Mouse (Mus musculus) embryonic facial prominence, embryonic 11.5 days (tissue): ENCODE measurements around the gene F2r. TPM values are rescaled to one million over a fixed set of nuclear protein-coding genes. Genes with fewer than 3 reads are reported as not detected.
A peak's percentile ranks its signal among the peaks of the same experiment; 100 is the strongest.

Source experiments
- ATAC-seq: fragments of 200-750 bp; cut with Nextera tagmentation; replicated peaks from 2 replicates; pipeline ENCODE4 v1.8.0; 2017; ENCODE audit warnings: low read depth; ENCODE audit not compliant: insufficient number of reproducible peaks, low FRiP score, low TSS enrichment
- DNase-seq: peaks from one replicate; pipeline ENCODE4 v3.0.0-alpha.2; 2015; ENCODE audit warnings: low spot score
- H3K27ac ChIP-seq: fragments of 300-500 bp; sonication (generic); replicated peaks from 2 replicates; pipeline ENCODE4 v1.5.1; 2014; ENCODE audit warnings: mild to moderate bottlenecking, low read depth, low read length, control low read depth
- H3K27me3 ChIP-seq: fragments of 300-500 bp; sonication (generic); 2 replicates; pipeline ENCODE4 v1.6.1; 2014; ENCODE audit warnings: mild to moderate bottlenecking, low read length, moderate library complexity, mixed read lengths; ENCODE audit not compliant: control insufficient read depth, insufficient read depth
- H3K36me3 ChIP-seq: fragments of 300-500 bp; sonication (generic); replicated peaks from 2 replicates; pipeline ENCODE4 v1.6.1; 2014; ENCODE audit warnings: low read depth, mild to moderate bottlenecking, low read length, moderate library complexity, mixed read lengths; ENCODE audit not compliant: control insufficient read depth, insufficient read depth
- H3K4me1 ChIP-seq: fragments of 300-500 bp; sonication (generic); 2 replicates; pipeline ENCODE4 v1.6.1; 2014; ENCODE audit warnings: low read length, mixed read lengths; ENCODE audit not compliant: control insufficient read depth, insufficient read depth
- H3K4me2 ChIP-seq: fragments of 300-500 bp; sonication (generic); 2 replicates; pipeline ENCODE4 v1.6.1; 2014; ENCODE audit warnings: low read depth, mild to moderate bottlenecking, control low read depth, low read length, moderate library complexity
- H3K4me3 ChIP-seq: fragments of 300-500 bp; sonication (generic); 2 replicates; pipeline ENCODE4 v1.5.1; 2014; ENCODE audit warnings: low read depth, low read length, control low read depth
- H3K9ac ChIP-seq: fragments of 300-500 bp; sonication (generic); replicated peaks from 2 replicates; pipeline ENCODE4 v1.6.1; 2014; ENCODE audit warnings: mild to moderate bottlenecking, control low read depth, low read length
- H3K9me3 ChIP-seq: fragments of 300-500 bp; sonication (generic); replicated peaks from 2 replicates; pipeline ENCODE4 v1.6.1; 2016; ENCODE audit warnings: mild to moderate bottlenecking, low read length, inconsistent platforms, mixed read lengths; ENCODE audit not compliant: control insufficient read depth
- WGBS: fragments of 180-500 bp; shearing (Covaris S2); extraction: QIAGEN DNeasy Blood & Tissue Kit; methylation state at CpG from one replicate; pipeline ENCODE4 v1.1.7; 2014; 5-methylcytosine and 5-hydroxymethylcytosine counted together
- polyA plus RNA-seq: library from polyadenylated mRNA; unstranded; fragments of >200 nt; fragmentation: Nextera tagmentation; extraction: Ambion mirVana; gene quantifications from 2 replicates; pipeline ENCODE4 v1.2.1, GENCODE M21; 2014

Gene F2r
- polyA plus RNA-seq: 133 and 144 TPM in 2 replicates

GRCm38 (mm10) chr13:95618309-95618712 is at the start of gene F2r:
Gene F2r, minus strand, starts transcription at chr13:95618487.
- no peaks in the 10 kb centered on the region for H3K9me3 ChIP-seq
- DNase-seq: peak; percentile 92
- no peaks in the 10 kb centered on the region for H3K27me3 ChIP-seq
- peak within 1 kb of the TSS; percentile 65 for H3K4me2 ChIP-seq
- no peaks in the 10 kb centered on the region for H3K36me3 ChIP-seq
- peak within 1 kb of the TSS; percentile 87 for H3K4me3 ChIP-seq
- H3K4me1 ChIP-seq: peaks cover 6% of the 10 kb centered on the region; the same call in 1 of the 2 replicates
- H3K27ac ChIP-seq: peak within 1 kb of the TSS; percentile 79
- under 1% methylated on average over 38 of the region's 42 CpGs for WGBS
- peak; percentile 93 for ATAC-seq
- peak within 1 kb of the TSS; percentile 91 for H3K9ac ChIP-seq

GRCm38 (mm10) chr13:95667260-95667659 is 49.0 kb upstream of the F2r start:
- no peak for ATAC-seq
- Histone ChIP-seq H3K36me3 (no peaks in the 10 kb centered on the region), H3K4me3 (no peak overlapping the region), H3K9me3 (no peaks in the 10 kb centered on the region), H3K4me1 (no peaks in the 10 kb centered on the region), H3K4me2 (no peak overlapping the region), H3K27ac (no peak overlapping the region), H3K9ac (no peak overlapping the region), H3K27me3 (no peaks in the 10 kb centered on the region)
- peak; percentile 53 for DNase-seq
- WGBS: 21% methylated on average over 6 of the region's 7 CpGs

- ATAC-seq: no peak
These were observed 47.5 kb upstream of the F2r start for GRCm38 (mm10) chr13:95665644-95666356.

GRCm38 (mm10) chr13:95663834-95664233 is 45.5 kb upstream of the F2r start:
- Histone ChIP-seq H3K9ac (no peak overlapping the region), H3K27ac (no peak overlapping the region), H3K9me3 (no peaks in the 10 kb centered on the region), H3K4me1 (no peaks in the 10 kb centered on the region), H3K27me3 (no peaks in the 10 kb centered on the region), H3K4me2 (no peak overlapping the region), H3K4me3 (no peak overlapping the region), H3K36me3 (no peaks in the 10 kb centered on the region)
- 95% methylated on average over 4 of the region's 4 CpGs for WGBS
- no peak for ATAC-seq
- no peak for DNase-seq

More at GRCm38 (mm10) chr13:95665644-95666356, 47.5 kb upstream of the F2r start:
- Histone ChIP-seq H3K27me3 (no peaks in the 10 kb centered on the region), H3K4me1 (no peaks in the 10 kb centered on the region), H3K27ac (no peak overlapping the region), H3K36me3 (no peaks in the 10 kb centered on the region), H3K9me3 (no peaks in the 10 kb centered on the region), H3K4me2 (no peak overlapping the region), H3K4me3 (no peak overlapping the region), H3K9ac (no peak overlapping the region)
- 79% methylated on average over 13 of the region's 13 CpGs for WGBS
- no peak for DNase-seq

GRCm38 (mm10) chr13:95659432-95659831 is 41.1 kb upstream of the F2r start:
- no peak overlapping the region for H3K9ac ChIP-seq
- ATAC-seq (no peak), DNase-seq (no peak)
- no peak overlapping the region for H3K4me2 ChIP-seq
- no peaks in the 10 kb centered on the region; the same call in 1 of the 2 replicates for H3K36me3 ChIP-seq
- H3K27me3 ChIP-seq: no peaks in the 10 kb centered on the region
- H3K4me3 ChIP-seq: no peak overlapping the region
- H3K4me1 ChIP-seq: no peaks in the 10 kb centered on the region
- no peak overlapping the region for H3K27ac ChIP-seq
- no peaks in the 10 kb centered on the region for H3K9me3 ChIP-seq
- 79% methylated on average over 7 of the region's 7 CpGs for WGBS

- Histone ChIP-seq H3K4me1 (no peaks in the 10 kb centered on the region), H3K36me3 (no peaks in the 10 kb centered on the region; the same call in 1 of the 2 replicates), H3K9me3 (no peaks in the 10 kb centered on the region), H3K4me2 (no peak overlapping the region), H3K4me3 (no peak overlapping the region), H3K27me3 (no peaks in the 10 kb centered on the region), H3K9ac (no peak overlapping the region), H3K27ac (no peak overlapping the region)
- DNase-seq (no peak), ATAC-seq (no peak)
- WGBS: 58% methylated on average over 9 of the region's 9 CpGs
These were observed 38.9 kb upstream of the F2r start for GRCm38 (mm10) chr13:95657171-95657570.

- no peak for ATAC-seq
These were observed 37.0 kb upstream of the F2r start for GRCm38 (mm10) chr13:95655284-95655683.

GRCm38 (mm10) chr13:95653696-95654095 is 35.4 kb upstream of the F2r start:
- ATAC-seq: no peak
- WGBS: 87% methylated on average over 4 of the region's 4 CpGs

More at GRCm38 (mm10) chr13:95655284-95655683, 37.0 kb upstream of the F2r start:
- Histone ChIP-seq H3K4me2 (no peak overlapping the region), H3K27ac (no peak overlapping the region), H3K4me1 (no peaks in the 10 kb centered on the region), H3K4me3 (no peak overlapping the region), H3K27me3 (no peaks in the 10 kb centered on the region), H3K36me3 (no peaks in the 10 kb centered on the region; the same call in 1 of the 2 replicates), H3K9me3 (no peaks in the 10 kb centered on the region), H3K9ac (no peak overlapping the region)
- 37% methylated on average over 9 of the region's 9 CpGs for WGBS
- no peak for DNase-seq

More at GRCm38 (mm10) chr13:95653696-95654095, 35.4 kb upstream of the F2r start:
- H3K9ac ChIP-seq: no peak overlapping the region
- no peak overlapping the region for H3K27ac ChIP-seq
- H3K4me2 ChIP-seq: no peak overlapping the region
- no peaks in the 10 kb centered on the region for H3K9me3 ChIP-seq
- no peak for DNase-seq
- H3K4me3 ChIP-seq: no peak overlapping the region
- H3K4me1 ChIP-seq: no peaks in the 10 kb centered on the region
- no peaks in the 10 kb centered on the region; the same call in 1 of the 2 replicates for H3K36me3 ChIP-seq
- no peaks in the 10 kb centered on the region for H3K27me3 ChIP-seq
